Mouse (Mus musculus): ENCODE results near the gene Arhgef38. TPM values are rescaled to one million over a fixed set of nuclear protein-coding genes. Genes with fewer than 3 reads are reported as not detected.

Arhgef38 gene
- total RNA-seq, 2 experiments from 2014 or later, result not detected

DNA sequence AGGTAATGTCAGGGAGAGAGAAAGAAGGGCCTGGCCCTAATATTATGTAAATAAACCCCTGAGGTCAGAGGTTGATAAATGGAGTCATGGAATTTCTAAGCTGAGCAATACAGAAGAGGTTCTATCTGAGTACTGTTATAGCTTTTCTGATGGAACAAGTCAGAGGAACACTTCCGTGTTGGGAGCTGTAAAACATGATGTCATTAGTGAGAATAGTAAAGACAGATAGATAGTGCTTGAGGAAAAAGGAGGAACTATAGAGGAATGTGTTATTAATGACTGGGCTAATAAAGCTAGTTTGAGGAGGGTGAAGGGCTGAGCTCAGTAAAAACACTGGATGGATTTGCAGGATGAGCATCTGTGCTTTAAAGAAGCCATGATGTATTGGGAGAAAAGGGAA lies 140.4 kb downstream of the Arhgef38 start:
- no peak for DNase-seq (ENCODE audit: low spot score in 2 of 2)

DNA sequence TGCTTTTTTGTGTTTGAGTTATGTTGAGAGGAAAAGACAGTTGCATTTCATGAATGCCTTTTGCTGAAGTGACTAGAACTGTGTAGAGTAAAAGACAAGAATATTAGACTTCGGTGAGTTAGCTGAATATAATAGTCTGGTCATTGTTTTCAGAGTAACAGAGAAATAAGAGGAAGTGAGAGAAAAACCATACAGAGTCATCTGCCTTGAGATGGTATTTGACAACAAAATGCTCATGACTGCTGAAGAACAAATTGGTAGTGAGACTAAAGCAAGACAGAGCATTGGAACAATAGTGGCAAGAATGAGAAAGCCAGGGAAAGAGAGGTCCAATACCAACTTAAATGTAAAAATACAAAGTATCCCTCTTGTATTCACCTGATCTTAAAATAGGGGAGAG lies 141.8 kb downstream of the Arhgef38 start:
- DNase-seq (ENCODE audit: low spot score in 2 of 2), result no peak

DNA sequence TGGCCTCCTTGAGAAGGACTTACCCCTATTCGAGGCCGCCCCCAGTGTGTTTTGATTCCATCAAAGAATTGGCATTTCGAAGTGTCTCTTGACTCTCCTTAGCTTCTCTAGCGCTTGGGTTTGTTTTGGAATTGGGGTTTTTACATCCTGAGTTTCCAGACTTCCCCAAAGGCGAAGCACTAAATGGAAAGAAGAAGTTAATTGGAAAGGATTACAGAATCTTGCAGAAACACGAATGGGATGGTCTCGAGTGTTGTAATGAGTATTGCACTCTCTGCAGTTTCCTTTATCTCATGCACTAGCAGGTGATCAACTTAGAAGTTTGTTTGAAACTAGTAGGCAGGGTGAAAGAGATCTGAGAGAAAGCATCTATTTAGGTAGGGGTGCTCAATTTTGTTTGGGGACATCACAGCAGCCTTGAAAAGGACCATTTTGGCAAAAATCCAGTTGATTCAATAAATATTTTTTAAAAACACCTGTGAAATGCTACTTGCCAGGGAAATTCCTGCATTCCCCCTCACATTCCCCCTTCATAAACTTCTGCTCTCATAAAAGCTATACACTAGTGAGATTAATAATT lies 142.4 kb downstream of the Arhgef38 start:
- no peak for DNase-seq (ENCODE audit: low spot score in 2 of 2)

DNA sequence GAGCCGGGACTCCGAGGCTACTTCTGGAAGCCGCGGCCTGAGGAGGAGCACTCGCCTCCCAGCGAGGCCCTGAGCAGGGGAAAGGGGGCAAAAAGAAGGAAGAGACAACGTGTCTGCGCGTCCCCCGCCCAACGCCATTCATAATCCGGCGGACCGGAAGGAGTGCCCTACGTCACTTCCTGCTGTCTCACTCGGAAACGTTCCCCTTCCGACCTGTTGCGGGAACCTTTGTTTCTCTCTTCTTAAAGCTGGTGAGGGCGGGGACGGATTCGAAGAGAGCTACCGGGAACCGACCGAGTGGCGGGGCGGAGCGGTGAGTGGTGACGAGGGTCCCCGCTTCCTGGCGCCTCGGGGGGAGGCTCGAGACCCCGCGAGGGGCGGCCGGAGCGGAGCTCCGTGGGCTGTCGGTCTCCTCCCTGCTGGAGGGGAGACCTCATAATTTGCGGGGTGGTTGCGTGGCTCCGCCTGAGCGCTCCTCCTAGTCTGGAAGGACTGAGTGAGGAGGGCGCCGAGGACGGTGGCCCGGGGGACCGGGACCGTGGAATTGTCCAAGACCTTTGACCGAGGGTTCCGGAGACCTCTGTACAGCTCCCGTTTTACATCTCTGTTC lies 143.0 kb downstream of the Arhgef38 start, which contains the start of the genes Ints12 and Gstcd:
Gene Ints12 (plus strand): TSS at position 177 of the 610 bp plus-strand sequence.
Gene Gstcd (minus strand): TSS at position 370 of the 610 bp plus-strand sequence.
- peak; percentile 79 to 91 for DNase-seq (ENCODE audit: low spot score in 2 of 2)

DNA sequence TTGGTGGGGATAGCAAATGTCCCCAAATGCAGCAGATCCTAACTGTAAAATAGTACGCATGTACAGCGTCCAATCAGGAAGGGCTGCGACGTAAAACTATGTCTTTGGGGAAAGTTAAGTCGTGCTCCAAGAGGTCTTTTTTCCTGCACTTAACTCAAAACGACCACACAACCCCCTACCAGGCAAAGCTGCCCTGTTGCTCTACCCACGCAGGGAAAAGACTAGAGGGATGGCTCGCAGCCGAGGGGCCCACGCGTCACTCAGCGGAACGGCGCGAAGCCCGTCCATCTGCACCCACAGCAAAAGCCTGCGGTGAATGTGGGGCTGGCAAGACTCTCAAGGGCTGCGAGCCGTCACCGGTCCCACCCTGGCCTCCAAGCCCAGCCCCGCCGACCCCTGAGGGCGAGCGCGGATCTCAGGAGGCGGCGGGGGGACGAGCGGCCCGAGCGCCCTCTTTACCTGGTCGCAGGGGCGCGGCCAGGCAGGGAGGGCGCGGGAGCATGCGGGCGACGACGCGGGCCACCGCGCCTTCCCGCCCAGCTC lies 143.6 kb downstream of the Arhgef38 start:
- peak in 1 of 2 experiments; percentile 33 for DNase-seq (ENCODE audit: low spot score in 2 of 2)

DNA sequence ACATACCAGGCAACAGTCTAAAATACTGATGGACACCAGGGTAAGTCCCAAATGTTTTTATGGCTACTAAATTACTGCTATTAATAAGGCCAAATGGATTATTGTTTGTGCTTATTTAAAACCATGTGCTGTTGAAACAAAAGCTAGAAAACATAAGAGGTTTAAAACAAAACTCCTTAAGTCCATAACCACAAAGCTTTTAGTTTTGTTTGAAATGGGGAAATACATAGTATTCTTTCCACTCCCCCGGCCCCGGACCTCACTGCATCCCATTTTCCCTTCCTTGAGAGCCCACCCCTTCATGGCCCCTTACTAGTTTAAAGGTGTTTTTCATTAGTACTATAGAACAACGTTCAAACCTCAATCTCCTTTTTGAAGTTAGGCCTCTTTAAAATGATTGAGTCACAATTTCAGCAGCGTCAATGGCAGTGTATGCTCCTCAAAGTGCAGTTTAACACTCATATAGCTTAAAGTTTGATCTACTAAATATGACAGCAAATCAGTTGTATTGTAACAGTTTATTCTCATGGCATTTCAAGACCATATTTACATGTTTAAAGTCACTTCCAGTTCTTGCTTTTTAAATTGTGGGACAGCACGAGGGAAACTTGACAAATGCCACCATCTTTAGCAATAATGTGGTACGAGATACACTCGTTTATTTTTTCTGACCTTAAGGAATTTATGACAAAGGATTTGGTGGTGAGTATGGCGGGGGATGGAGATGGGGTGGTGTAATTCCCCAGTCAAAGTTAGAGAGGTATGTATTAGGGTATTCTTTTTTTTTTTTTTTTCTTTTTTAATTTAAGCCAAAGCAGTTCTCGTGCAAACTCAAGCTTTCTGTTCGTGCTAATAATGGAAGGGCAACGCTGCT lies 144.3 kb downstream of the Arhgef38 start:
- no peak for DNase-seq (ENCODE audit: low spot score in 2 of 2)

DNA sequence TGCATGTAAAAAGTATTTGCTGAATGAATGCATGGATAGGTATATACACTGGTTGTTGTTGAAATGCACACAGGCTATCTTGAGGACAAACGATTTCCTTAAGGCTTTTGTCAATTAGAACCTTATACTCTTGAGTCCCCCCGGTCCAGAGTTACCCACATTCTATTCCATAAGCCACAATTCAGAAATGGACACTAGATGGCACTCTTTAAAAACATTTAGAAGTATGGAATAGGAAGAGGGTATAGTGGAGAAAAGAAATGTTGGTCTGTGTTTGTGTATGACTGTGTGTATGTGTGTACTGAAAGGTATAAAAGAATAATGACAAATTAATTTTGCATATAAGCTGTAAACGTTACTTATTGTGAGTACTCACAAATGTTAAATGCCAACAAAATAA lies 148.9 kb downstream of the Arhgef38 start:
- no peak for DNase-seq (ENCODE audit: low spot score in 2 of 2)

DNA sequence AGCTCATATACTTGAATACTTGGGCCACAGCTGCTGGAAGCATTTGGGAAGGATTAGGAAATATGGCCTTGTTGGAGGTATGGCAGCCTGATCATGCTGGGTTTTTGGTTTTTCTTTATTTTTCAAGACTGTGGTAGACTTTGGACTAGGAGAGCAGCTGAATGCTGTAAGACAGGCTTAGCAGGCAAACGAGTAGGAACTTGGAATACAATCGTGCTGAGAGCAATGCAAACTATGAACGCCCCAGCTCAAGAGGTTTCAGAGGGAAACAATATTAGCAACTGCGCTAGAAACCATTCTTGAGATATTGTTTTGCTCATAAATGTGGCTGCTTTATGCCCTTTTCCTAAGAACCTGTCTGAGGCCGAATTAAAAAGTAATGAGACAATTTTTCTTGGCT lies 152.0 kb downstream of the Arhgef38 start:
- no peak for DNase-seq (ENCODE audit: low spot score in 2 of 2)

DNA sequence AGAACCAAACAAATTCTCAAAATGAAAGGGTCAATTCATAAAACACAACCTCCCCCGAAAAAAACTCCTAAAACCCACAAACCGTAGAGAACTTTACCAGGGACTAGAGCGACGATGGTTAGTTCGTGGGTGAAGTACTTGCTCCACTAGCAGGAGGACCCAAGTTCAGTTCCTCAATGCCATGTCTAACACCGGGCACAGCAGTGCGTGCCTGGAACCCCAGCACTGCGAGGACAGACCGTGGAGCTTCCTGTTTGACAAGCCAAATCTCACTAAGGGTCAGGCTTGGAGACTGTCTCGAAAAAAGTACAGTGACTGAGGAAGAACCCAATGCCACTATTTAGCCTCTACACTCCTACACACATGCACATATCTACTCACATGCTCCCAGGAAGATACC lies 159.2 kb downstream of the Arhgef38 start:
- no peak for DNase-seq (ENCODE audit: low spot score in 2 of 2)

Other genes starting within 250 kb of the Arhgef38 start
- gene Ints12, start 143.1 kb downstream of the Arhgef38 start, total RNA-seq (2021), result 10 to 100 TPM in 1 of 2 experiments, 1 to 10 TPM in 1; 9.2 to 10.7 TPM
- gene Gstcd, start 142.9 kb downstream of the Arhgef38 start, total RNA-seq (2021), result 10 to 100 TPM; 13.0 to 14.4 TPM
- gene Ppa2, start 75.2 kb upstream of the Arhgef38 start, total RNA-seq (2021), result 10 to 100 TPM; 48.4 to 56.0 TPM

Measured in gastrocnemius, postnatal 4 days (tissue).